Mouse (Mus musculus) embryo, embryonic 11.5 days (tissue): Measurements from ENCODE around the gene Mthfd2l.

Experiments used
- DNase-seq: peaks from one replicate; pipeline ENCODE4 v3.0.0-alpha.2; 2012; ENCODE audit warnings: low read depth, low spot score

Gene Mthfd2l

GRCm38 (mm10) chr5:90930971-90931851, at the start of gene Mthfd2l:
Gene Mthfd2l, plus strand, starts transcription at chr5:90931117.
- peak; percentile 81 for DNase-seq

GRCm38 (mm10) chr5:90881682-90882081, 49.2 kb upstream of the Mthfd2l start:
- no peak for DNase-seq

DNA sequence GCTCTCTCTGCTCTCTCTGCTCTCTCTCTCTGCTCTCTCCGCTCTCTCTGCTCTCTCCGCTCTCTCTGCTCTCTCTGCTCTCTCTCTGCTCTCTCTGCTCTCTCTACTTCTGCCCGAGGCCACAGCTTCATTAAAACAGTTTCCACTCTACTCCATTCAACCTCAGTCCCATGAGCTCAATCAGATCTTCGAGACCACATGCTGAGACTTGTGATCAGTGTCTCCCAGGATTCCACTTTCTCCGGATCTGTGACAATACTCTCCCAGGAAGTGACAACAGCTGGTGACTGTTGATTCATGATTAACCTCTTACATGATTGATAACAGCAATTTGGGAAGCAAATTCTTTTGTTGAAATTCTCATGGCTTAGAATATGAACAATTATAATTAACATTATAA, 48.8 kb upstream of the Mthfd2l start:
- DNase-seq, result no peak

GRCm38 (mm10) chr5:90884628-90885242, 46.2 kb upstream of the Mthfd2l start:
- no peak for DNase-seq

DNA sequence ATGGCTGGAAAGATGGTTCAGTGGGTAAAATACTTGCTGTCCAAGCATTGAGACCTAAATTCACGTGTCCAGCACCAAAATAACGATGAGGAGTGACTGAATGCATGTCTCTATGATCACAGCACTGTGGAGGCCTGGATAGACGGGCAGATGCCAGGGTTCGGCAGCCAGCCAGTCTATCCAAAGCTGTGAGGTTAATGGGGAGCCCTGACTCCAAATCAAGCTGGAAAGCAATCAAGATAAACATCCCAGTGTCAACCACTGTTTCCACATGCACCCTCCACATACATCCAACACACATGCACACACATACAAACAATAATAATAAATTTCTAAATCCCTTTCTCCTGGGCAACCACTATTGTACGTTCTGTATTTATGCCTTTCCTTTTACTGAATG, 42.3 kb upstream of the Mthfd2l start:
- DNase-seq, result no peak

DNA sequence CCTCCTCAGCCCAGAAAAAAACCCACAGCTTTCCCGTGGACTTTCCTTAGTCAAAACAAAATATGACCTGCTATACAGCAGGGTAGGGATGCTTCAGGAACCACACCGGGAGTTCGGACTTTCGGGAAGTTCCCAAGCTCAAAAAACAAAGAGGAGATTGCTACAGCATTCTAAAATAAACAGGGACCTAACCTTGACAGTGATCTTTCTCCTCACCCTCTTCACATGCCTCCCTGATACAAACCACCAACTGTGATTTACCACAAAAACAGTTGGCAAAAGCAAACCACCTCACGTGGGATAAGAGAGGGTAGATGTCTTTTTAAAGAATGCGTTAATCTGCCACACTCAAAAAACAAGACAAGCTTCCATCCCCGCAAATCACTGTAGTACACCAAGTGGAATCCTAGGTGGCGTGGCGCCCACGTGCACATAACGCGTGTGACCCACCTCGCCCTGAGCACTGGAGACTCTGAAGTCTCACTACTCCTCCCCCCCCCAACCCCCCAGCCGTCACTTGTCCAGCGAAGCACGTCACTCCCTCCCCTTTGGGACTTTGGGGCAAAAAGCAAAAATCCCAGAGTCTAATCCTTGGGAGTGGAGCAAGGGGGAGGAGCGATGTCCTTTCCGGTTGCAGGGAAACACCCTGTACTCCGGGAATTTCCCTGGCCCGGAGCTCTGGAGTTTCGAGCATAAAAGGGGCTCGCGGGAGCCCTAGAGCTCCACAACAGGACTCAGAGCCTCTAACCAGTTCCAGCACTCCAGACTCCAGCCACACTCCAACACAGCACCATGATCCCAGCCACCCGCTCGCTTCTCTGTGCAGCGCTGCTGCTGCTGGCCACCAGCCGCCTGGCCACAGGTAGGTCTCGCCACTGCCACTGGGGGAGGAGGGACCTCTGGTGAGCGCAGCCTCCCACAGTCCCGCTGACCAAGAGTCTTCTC, 40.1 kb upstream of the Mthfd2l start, which contains the start of gene Cxcl1:
TSS of gene Cxcl1 (plus strand) at position 723 of the 945 bp plus-strand sequence.
- no peak for DNase-seq

- no peak for DNase-seq
These were observed 39.5 kb upstream of the Mthfd2l start for GRCm38 (mm10) chr5:90891464-90891813.

GRCm38 (mm10) chr5:90894231-90894630, 36.7 kb upstream of the Mthfd2l start:
- DNase-seq, result no peak

DNA sequence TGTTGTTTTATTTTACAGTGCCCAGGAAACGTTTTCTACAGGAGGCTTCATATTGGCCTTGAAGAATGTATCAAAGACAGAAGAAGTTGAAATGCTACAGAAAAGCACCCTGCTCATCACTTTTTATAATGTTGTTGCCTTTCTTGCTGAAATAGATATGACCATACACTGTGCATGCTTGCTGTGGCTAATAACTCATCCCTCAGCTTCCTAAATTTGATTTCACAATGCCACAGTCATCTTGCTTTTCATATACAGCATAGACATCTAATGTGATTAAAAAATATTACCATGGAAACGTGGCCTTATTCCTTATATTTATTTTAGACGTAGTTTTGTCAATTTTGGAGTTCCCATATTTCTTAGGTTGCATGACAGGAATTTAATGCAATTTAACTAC, 33.5 kb upstream of the Mthfd2l start:
- no peak for DNase-seq

- no peak for DNase-seq
These were observed 31.6 kb upstream of the Mthfd2l start for GRCm38 (mm10) chr5:90899308-90899707.

GRCm38 (mm10) chr5:90900147-90900546, 30.8 kb upstream of the Mthfd2l start:
- DNase-seq, result no peak

GRCm38 (mm10) chr5:90900688-90901087, 30.2 kb upstream of the Mthfd2l start:
- no peak for DNase-seq

GRCm38 (mm10) chr5:90902380-90903260, 28.3 kb upstream of the Mthfd2l start:
- DNase-seq, result no peak

GRCm38 (mm10) chr5:90903339-90904020, 27.4 kb upstream of the Mthfd2l start, which contains the start of gene Cxcl2:
Gene Cxcl2, plus strand, starts transcription at chr5:90903871.
- no peak for DNase-seq

- peak; percentile 62 for DNase-seq
These were observed 21.9 kb upstream of the Mthfd2l start for GRCm38 (mm10) chr5:90908983-90909382.

- no peak for DNase-seq
These were observed 11.4 kb upstream of the Mthfd2l start for GRCm38 (mm10) chr5:90919495-90919894.

DNA sequence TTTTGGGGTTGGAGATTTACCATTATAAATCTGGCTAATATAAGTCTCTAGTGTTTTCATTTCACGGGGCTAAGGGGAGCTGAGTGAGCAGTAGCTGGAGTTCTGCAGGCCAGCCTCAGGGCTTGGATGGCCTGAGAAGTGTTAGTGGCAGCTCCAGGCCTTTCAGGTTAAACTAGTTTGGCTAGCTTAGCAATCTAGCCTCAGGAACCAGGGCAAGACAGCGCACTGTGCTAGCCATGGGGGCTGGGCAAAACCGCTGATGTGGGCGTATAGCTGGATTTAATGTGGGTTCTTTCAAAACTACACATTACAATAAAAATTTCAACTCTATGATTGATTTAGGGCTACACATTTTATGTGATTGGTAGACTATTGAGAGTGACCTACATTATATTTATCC, 8.0 kb upstream of the Mthfd2l start:
- no peak for DNase-seq

GRCm38 (mm10) chr5:90930546-90930945, 371 bp upstream of the Mthfd2l start:
- no peak for DNase-seq

- DNase-seq, result no peak
These were observed 994 bp downstream of the Mthfd2l start for GRCm38 (mm10) chr5:90931911-90932310.

- no peak for DNase-seq
These were observed 5.8 kb downstream of the Mthfd2l start for GRCm38 (mm10) chr5:90936706-90937105.
